Mouse (Mus musculus): Measurements from ENCODE around the gene Prpf6. TPM values are rescaled to one million over a fixed set of nuclear protein-coding genes. Genes with fewer than 3 reads are reported as not detected.

Prpf6 gene
- polyA plus RNA-seq, 1 experiment from 2014 or later: 74.5 TPM

GRCm38 (mm10) chr2:181659609-181660055 is 68.0 kb downstream of the Prpf6 start:
- 8% methylated on average over 9 of the region's 9 CpGs for WGBS
- no peak overlapping the region for H3K27ac ChIP-seq (ENCODE audit: low read length)
- peak; percentile 83 for ATAC-seq

GRCm38 (mm10) chr2:181662620-181663297 is 71.1 kb downstream of the Prpf6 start:
- Histone ChIP-seq H3K4me1 (replicated peaks; ENCODE audit: control insufficient read depth, insufficient read depth, low read length) (no peaks in the 10 kb centered on the region), H3K9ac (replicated peaks; ENCODE audit: low read depth, low read length) (no peak overlapping the region), H3K27ac (ENCODE audit: low read length) (no peak overlapping the region), H3K27me3 (replicated peaks; ENCODE audit: control insufficient read depth, insufficient read depth, low read length) (no peaks in the 10 kb centered on the region), H3K4me2 (ENCODE audit: low read length) (no peak overlapping the region), H3K9me3 (ENCODE audit: control insufficient read depth, low read length) (no peaks in the 10 kb centered on the region), H3K36me3 (ENCODE audit: control insufficient read depth, insufficient read depth) (no peaks in the 10 kb centered on the region), H3K4me3 (replicated peaks; ENCODE audit: low read length) (no peak overlapping the region)
- 90% methylated on average over 3 of the region's 3 CpGs for WGBS
- no peak for ATAC-seq

More at GRCm38 (mm10) chr2:181659609-181660055, 68.0 kb downstream of the Prpf6 start:
- H3K4me3 ChIP-seq (replicated peaks; ENCODE audit: low read length): no peak overlapping the region
- H3K36me3 ChIP-seq (ENCODE audit: control insufficient read depth, insufficient read depth): peaks cover 13% of the 10 kb centered on the region
- H3K9ac ChIP-seq (replicated peaks; ENCODE audit: low read depth, low read length): no peak overlapping the region
- H3K4me1 ChIP-seq (replicated peaks; ENCODE audit: control insufficient read depth, insufficient read depth, low read length): no peaks in the 10 kb centered on the region
- H3K9me3 ChIP-seq (ENCODE audit: control insufficient read depth, low read length): no peaks in the 10 kb centered on the region
- H3K4me2 ChIP-seq (ENCODE audit: low read length): no peak overlapping the region
- H3K27me3 ChIP-seq (replicated peaks; ENCODE audit: control insufficient read depth, insufficient read depth, low read length): no peaks in the 10 kb centered on the region

DNA sequence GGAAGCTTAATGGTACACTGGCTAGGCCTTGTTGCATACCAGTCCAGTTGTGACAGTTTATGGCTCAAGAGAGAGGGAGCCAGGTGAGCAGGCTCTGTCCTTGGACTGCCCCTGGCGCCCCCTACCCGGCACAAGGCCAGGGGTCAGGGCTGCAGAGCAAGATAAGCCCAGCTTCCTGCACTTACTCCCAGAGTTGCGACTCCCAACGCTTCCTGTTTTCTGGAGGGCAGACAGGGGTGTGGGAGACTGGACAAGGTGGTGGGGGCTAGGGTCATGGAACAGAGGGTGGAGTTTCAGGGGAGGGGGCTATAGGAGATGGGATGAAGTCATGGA is 71.6 kb downstream of the Prpf6 start:
- Histone ChIP-seq H3K9me3 (ENCODE audit: control insufficient read depth, low read length) (no peaks in the 10 kb centered on the region), H3K27me3 (replicated peaks; ENCODE audit: control insufficient read depth, insufficient read depth, low read length) (no peaks in the 10 kb centered on the region), H3K4me3 (replicated peaks; ENCODE audit: low read length) (no peak overlapping the region), H3K9ac (replicated peaks; ENCODE audit: low read depth, low read length) (no peak overlapping the region), H3K4me2 (ENCODE audit: low read length) (no peak overlapping the region), H3K27ac (ENCODE audit: low read length) (no peak overlapping the region), H3K4me1 (replicated peaks; ENCODE audit: control insufficient read depth, insufficient read depth, low read length) (no peaks in the 10 kb centered on the region), H3K36me3 (ENCODE audit: control insufficient read depth, insufficient read depth) (no peaks in the 10 kb centered on the region)
- no peak for ATAC-seq
- 38% methylated on average over 4 of the region's 4 CpGs for WGBS

DNA sequence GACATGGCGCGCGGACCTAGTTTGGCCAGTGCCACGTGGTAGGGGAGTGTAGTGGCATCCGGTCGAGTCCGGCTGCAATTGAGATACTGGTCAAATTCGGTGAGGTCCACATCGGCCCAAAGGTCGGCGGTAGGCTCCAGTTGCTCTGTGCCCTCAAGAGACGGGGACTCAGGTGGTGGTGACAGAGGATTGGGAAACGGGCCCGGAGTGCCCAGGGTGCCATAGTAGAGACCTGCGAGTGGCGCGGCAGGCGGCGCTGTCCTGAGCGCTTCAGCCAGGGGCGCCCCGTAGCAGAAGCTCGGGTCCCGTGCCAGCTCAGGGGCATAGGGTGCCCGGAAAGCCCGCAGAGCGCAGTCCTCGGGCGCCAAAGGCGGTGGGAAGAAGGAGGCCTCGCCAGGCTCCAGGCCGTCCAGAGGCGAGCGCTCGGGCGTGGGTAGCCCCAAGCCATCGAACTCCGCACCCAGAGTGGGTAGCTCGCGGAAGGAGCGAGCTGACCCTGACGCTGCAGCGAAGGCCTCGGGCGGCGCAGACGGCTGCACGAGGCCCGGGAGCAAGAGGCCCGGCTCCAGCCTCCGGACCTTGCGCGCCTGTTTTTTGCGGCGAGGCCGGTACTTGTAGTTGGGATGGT is 78.7 kb downstream of the Prpf6 start:
- Histone ChIP-seq H3K27ac (ENCODE audit: low read length) (no peak overlapping the region), H3K4me1 (replicated peaks; ENCODE audit: control insufficient read depth, insufficient read depth, low read length) (peaks cover 15% of the 10 kb centered on the region), H3K9ac (replicated peaks; ENCODE audit: low read depth, low read length) (0 out of 2 replicates have a peak overlapping the region, but pooled peaks have one; percentile 17), H3K36me3 (ENCODE audit: control insufficient read depth, insufficient read depth) (no peaks in the 10 kb centered on the region), H3K4me3 (replicated peaks; ENCODE audit: low read length) (peak overlapping the region; percentile 46), H3K27me3 (replicated peaks; ENCODE audit: control insufficient read depth, insufficient read depth, low read length) (peaks cover 53% of the 10 kb centered on the region), H3K9me3 (ENCODE audit: control insufficient read depth, low read length) (no peaks in the 10 kb centered on the region), H3K4me2 (ENCODE audit: low read length) (peak overlapping the region; percentile 61)
- 4% methylated on average over 56 of the region's 56 CpGs for WGBS
- no peak for ATAC-seq

DNA sequence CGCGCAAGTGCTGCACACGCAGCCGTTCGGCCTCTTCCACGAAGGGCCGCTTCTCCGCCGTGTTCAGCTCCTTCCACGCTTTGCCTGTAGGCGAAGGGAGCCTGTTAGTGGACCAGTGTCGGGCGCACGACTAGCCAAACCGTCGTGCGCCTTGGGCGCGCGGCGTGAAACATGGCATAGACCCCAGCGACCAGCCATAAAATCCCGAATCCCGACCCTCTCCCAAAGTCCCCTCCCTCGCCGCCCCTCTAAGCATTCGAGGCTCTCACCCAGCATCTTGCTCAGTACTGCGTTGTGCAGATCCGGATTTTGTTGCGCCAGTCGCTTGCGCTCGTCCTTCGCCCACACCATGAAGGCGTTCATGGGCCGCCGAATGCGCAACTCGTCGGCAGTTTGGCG is 79.2 kb downstream of the Prpf6 start:
- 2% methylated on average over 41 of the region's 41 CpGs for WGBS
- Histone ChIP-seq H3K27ac (ENCODE audit: low read length) (no peak overlapping the region), H3K4me2 (ENCODE audit: low read length) (peak overlapping the region; percentile 61), H3K9me3 (ENCODE audit: control insufficient read depth, low read length) (no peaks in the 10 kb centered on the region), H3K36me3 (ENCODE audit: control insufficient read depth, insufficient read depth) (no peaks in the 10 kb centered on the region), H3K27me3 (replicated peaks; ENCODE audit: control insufficient read depth, insufficient read depth, low read length) (peaks cover 53% of the 10 kb centered on the region), H3K9ac (replicated peaks; ENCODE audit: low read depth, low read length) (peak overlapping the region; percentile 45), H3K4me3 (replicated peaks; ENCODE audit: low read length) (peak overlapping the region; percentile 46), H3K4me1 (replicated peaks; ENCODE audit: control insufficient read depth, insufficient read depth, low read length) (peaks cover 19% of the 10 kb centered on the region)
- 0 out of 2 replicates have a peak, but pooled peaks have one; percentile 15 for ATAC-seq

DNA sequence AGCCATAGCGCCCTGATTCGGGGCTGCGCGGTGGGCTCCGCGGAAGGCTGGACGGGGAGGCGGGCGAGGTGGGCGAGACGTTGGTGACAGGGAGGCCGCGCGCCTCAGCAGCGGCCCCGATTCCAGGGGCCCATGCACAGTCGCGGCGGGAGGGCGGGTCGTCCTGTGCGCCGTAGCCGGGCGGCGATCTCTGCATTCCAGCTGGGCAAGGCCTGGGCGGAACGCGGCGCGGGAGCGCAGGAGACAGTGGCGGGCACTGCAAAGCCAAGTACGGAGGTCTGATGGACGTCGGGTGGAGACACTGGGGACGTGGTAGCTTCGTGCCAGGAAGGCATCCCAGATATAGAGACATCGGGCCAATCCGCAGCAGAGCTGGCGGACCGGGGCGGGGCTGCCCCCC is 79.7 kb downstream of the Prpf6 start, which contains the start of gene Sox18:
Gene Sox18, minus strand, starts transcription at position 315 of the 400 bp plus-strand sequence.
- Histone ChIP-seq H3K9me3 (ENCODE audit: control insufficient read depth, low read length) (no peaks in the 10 kb centered on the region), H3K27me3 (replicated peaks; ENCODE audit: control insufficient read depth, insufficient read depth, low read length) (peaks cover 53% of the 10 kb centered on the region), H3K27ac (ENCODE audit: low read length) (no peak within 1 kb of the TSS), H3K4me1 (replicated peaks; ENCODE audit: control insufficient read depth, insufficient read depth, low read length) (peaks cover 19% of the 10 kb centered on the region), H3K4me3 (replicated peaks; ENCODE audit: low read length) (peak within 1 kb of the TSS; percentile 46), H3K36me3 (ENCODE audit: control insufficient read depth, insufficient read depth) (no peaks in the 10 kb centered on the region), H3K4me2 (ENCODE audit: low read length) (peak within 1 kb of the TSS; percentile 61), H3K9ac (replicated peaks; ENCODE audit: low read depth, low read length) (peak within 1 kb of the TSS; percentile 45)
- ATAC-seq: peak; percentile 37; the same call in 1 of the 2 replicates
- WGBS: under 1% methylated on average over 35 of the region's 43 CpGs

GRCm38 (mm10) chr2:181671984-181672383 is 80.3 kb downstream of the Prpf6 start:
- 21% methylated on average over 7 of the region's 7 CpGs for WGBS
- H3K4me2 ChIP-seq (ENCODE audit: low read length): no peak overlapping the region

DNA sequence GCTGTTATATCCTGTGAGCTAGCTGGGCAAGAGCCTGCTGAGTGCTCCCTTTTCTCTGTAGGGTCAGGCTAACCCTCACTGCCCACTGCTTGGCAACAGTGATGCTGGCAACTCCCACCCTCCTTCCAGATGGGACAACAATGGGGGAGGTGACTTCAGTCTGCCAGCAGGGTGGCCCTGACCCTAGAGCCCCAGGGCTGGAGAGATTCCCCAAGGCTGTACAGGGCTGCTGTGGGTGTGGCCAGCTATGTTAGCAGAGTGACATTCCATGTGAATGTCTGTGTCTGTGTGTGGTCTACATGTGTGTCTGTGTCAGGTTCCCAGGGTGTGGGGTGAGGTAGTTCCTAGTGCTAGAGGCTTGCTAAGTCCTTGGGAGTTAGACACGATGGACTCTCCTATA is 81.8 kb downstream of the Prpf6 start:
- ATAC-seq: no peak
- WGBS: 74% methylated on average over 1 of the region's 1 CpGs
- H3K9ac ChIP-seq (replicated peaks; ENCODE audit: low read depth, low read length): no peak overlapping the region
- H3K9me3 ChIP-seq (ENCODE audit: control insufficient read depth, low read length): no peaks in the 10 kb centered on the region
- H3K27ac ChIP-seq (ENCODE audit: low read length): no peak overlapping the region
- peaks cover 19% of the 10 kb centered on the region for H3K4me1 ChIP-seq (replicated peaks; ENCODE audit: control insufficient read depth, insufficient read depth, low read length)
- no peak overlapping the region for H3K4me3 ChIP-seq (replicated peaks; ENCODE audit: low read length)
- H3K4me2 ChIP-seq (ENCODE audit: low read length): no peak overlapping the region
- no peaks in the 10 kb centered on the region for H3K36me3 ChIP-seq (ENCODE audit: control insufficient read depth, insufficient read depth)
- H3K27me3 ChIP-seq (replicated peaks; ENCODE audit: control insufficient read depth, insufficient read depth, low read length): peaks cover 51% of the 10 kb centered on the region

More at GRCm38 (mm10) chr2:181671984-181672383, 80.3 kb downstream of the Prpf6 start:
- H3K9ac ChIP-seq (replicated peaks; ENCODE audit: low read depth, low read length): no peak overlapping the region
- no peaks in the 10 kb centered on the region for H3K9me3 ChIP-seq (ENCODE audit: control insufficient read depth, low read length)
- H3K4me1 ChIP-seq (replicated peaks; ENCODE audit: control insufficient read depth, insufficient read depth, low read length): peaks cover 19% of the 10 kb centered on the region
- no peaks in the 10 kb centered on the region for H3K36me3 ChIP-seq (ENCODE audit: control insufficient read depth, insufficient read depth)
- no peak for ATAC-seq
- H3K27ac ChIP-seq (ENCODE audit: low read length): no peak overlapping the region
- peaks cover 53% of the 10 kb centered on the region for H3K27me3 ChIP-seq (replicated peaks; ENCODE audit: control insufficient read depth, insufficient read depth, low read length)
- H3K4me3 ChIP-seq (replicated peaks; ENCODE audit: low read length): no peak overlapping the region; the same call in 1 of the 2 replicates

- Histone ChIP-seq H3K4me2 (ENCODE audit: low read length) (no peak overlapping the region), H3K4me3 (replicated peaks; ENCODE audit: low read length) (no peak overlapping the region), H3K27ac (ENCODE audit: low read length) (no peak overlapping the region), H3K9me3 (ENCODE audit: control insufficient read depth, low read length) (no peaks in the 10 kb centered on the region), H3K9ac (replicated peaks; ENCODE audit: low read depth, low read length) (no peak overlapping the region), H3K36me3 (ENCODE audit: control insufficient read depth, insufficient read depth) (no peaks in the 10 kb centered on the region), H3K4me1 (replicated peaks; ENCODE audit: control insufficient read depth, insufficient read depth, low read length) (peaks cover 23% of the 10 kb centered on the region), H3K27me3 (replicated peaks; ENCODE audit: control insufficient read depth, insufficient read depth, low read length) (peaks cover 38% of the 10 kb centered on the region)
- no peak for ATAC-seq
- whole genome bisulfite sequencing: 79% methylated on average over 4 of the region's 4 CpGs
Measured at GRCm38 (mm10) chr2:181674934-181675333, 83.3 kb downstream of the Prpf6 start.

All from forebrain, embryonic 16.5 days (tissue).